Mouse (Mus musculus): Measurements from ENCODE around the gene Shroom2. TPM values are rescaled to one million over a fixed set of nuclear protein-coding genes. Genes with fewer than 3 reads are reported as not detected.

Shroom2 gene
- polyA plus RNA-seq, 1 experiment, result 5.6 TPM

GRCm38 (mm10) chrX:152703624-152704023 lies 65.6 kb downstream of the Shroom2 start:
- DNase-seq (ENCODE audit: low spot score), result no peak

GRCm38 (mm10) chrX:152701679-152702078 lies 67.6 kb downstream of the Shroom2 start:
- DNase-seq (ENCODE audit: low spot score), result no peak

GRCm38 (mm10) chrX:152690788-152691291 lies 78.4 kb downstream of the Shroom2 start:
- no peak for DNase-seq (ENCODE audit: low spot score)

GRCm38 (mm10) chrX:152679190-152679814 lies 90.0 kb downstream of the Shroom2 start:
- no peak for DNase-seq (ENCODE audit: low spot score)

- no peak for DNase-seq (ENCODE audit: low spot score)
These were observed 92.9 kb downstream of the Shroom2 start for GRCm38 (mm10) chrX:152676357-152676756.

GRCm38 (mm10) chrX:152673431-152673830 lies 95.8 kb downstream of the Shroom2 start:
- no peak for DNase-seq (ENCODE audit: low spot score)

GRCm38 (mm10) chrX:152657363-152658036 lies 111.8 kb downstream of the Shroom2 start:
- DNase-seq (ENCODE audit: low spot score), result no peak

- no peak for DNase-seq (ENCODE audit: low spot score)
These were observed 112.7 kb downstream of the Shroom2 start for GRCm38 (mm10) chrX:152656609-152656939.

GRCm38 (mm10) chrX:152655796-152656608 lies 113.3 kb downstream of the Shroom2 start:
- no peak for DNase-seq (ENCODE audit: low spot score)

GRCm38 (mm10) chrX:152652676-152653075 lies 116.6 kb downstream of the Shroom2 start:
- DNase-seq (ENCODE audit: low spot score), result no peak

GRCm38 (mm10) chrX:152644827-152645226 lies 124.4 kb downstream of the Shroom2 start:
- no peak for DNase-seq (ENCODE audit: low spot score)

- DNase-seq (ENCODE audit: low spot score), result no peak
These were observed 125.3 kb downstream of the Shroom2 start for GRCm38 (mm10) chrX:152643679-152644638.

- no peak for DNase-seq (ENCODE audit: low spot score)
These were observed 126.1 kb downstream of the Shroom2 start for GRCm38 (mm10) chrX:152643201-152643600.

- DNase-seq (ENCODE audit: low spot score), result no peak
These were observed 126.6 kb downstream of the Shroom2 start for GRCm38 (mm10) chrX:152642627-152643026.

GRCm38 (mm10) chrX:152635397-152635796 lies 133.9 kb downstream of the Shroom2 start:
- no peak for DNase-seq (ENCODE audit: low spot score)

- DNase-seq (ENCODE audit: low spot score), result no peak
These were observed 147.9 kb downstream of the Shroom2 start for GRCm38 (mm10) chrX:152621407-152621806.

GRCm38 (mm10) chrX:152620917-152621316 lies 148.3 kb downstream of the Shroom2 start:
- DNase-seq (ENCODE audit: low spot score), result no peak

- DNase-seq (ENCODE audit: low spot score), result no peak
These were observed 150.8 kb downstream of the Shroom2 start for GRCm38 (mm10) chrX:152618464-152618863.

- DNase-seq (ENCODE audit: low spot score), result no peak
These were observed 206.2 kb downstream of the Shroom2 start, which contains the start of gene Cldn34a for GRCm38 (mm10) chrX:152563034-152563433. Gene Cldn34a, plus strand, starts transcription at chrX:152563334.
